Mouse (Mus musculus): ENCODE measurements around the gene Rab20.

DNA sequence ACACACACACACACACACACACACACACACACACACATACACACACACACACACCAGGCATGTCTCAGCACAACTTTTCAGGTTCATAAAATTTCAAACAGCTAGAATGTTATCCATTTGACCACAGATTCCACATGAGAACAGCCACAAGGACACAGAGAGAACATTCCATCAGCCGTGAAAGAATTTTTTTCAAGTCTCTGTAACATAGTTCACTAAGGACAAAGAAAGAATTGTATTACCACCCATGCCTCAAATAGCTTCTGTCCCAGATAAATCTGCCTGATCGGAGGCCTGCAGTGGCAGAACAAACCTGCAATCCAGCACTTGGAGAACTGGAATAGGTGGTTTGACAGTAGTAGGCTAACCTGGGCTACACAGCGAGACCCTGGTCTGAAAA, 21.2 kb downstream of the Rab20 start:
- TF ChIP-seq CTCF (IDR thresholded peaks at IDR 0.05; ENCODE audit: low read depth), result no peak
- TF ChIP-seq EP300 (IDR thresholded peaks at IDR 0.05; ENCODE audit: low read depth), result no peak
